Mouse (Mus musculus): Measurements from ENCODE around the gene Ttll13.

- TF ChIP-seq CTCF (IDR thresholded peaks at IDR 0.05; ENCODE audit: low read depth, low read length), result no peak
- no peak for TF ChIP-seq TAL1 (conservative IDR thresholded peaks at IDR 0.05; ENCODE audit: low read depth, low read length)
- TF ChIP-seq GATA1 (IDR thresholded peaks at IDR 0.05; ENCODE audit: borderline replicate concordance, low read length), result no peak
- TF ChIP-seq POLR2AphosphoS5 (IDR thresholded peaks at IDR 0.05; ENCODE audit: insufficient replicate concordance, low read depth, low read length), result no peak
Measured at GRCm38 (mm10) chr7:80197371-80197770, 48.8 kb upstream of the Ttll13 start.
